Mouse (Mus musculus): ENCODE results near the gene Aldh16a1.

- TF ChIP-seq POLR2A (IDR thresholded peaks at IDR 0.05; ENCODE audit: extremely low read depth, insufficient read depth, low read length) = no peak
- no peak for TF ChIP-seq CTCF (IDR thresholded peaks at IDR 0.05; ENCODE audit: low read depth, low read length)
These were observed 31.2 kb downstream of the Aldh16a1 start for GRCm38 (mm10) chr7:45123186-45123570.
